Mouse (Mus musculus) lung, adult 2 months (tissue): ENCODE measurements at regions not wholly inside any gene's neighbourhood (a gene's known extent, or its start where the extent isn't known, plus 50 kb on each side); places are given as distances from the start of the nearest gene placed in this dataset.

ENCODE experiments used
- CTCF ChIP-seq: fragments of 200-500 bp; IDR thresholded peaks from 2 replicates; pipeline ENCODE4 v1.5.1; 2011; ENCODE audit warnings: mild to moderate bottlenecking, low read length, control low read depth; ENCODE audit not compliant: insufficient read depth
- POLR2A ChIP-seq: fragments of 200-500 bp; IDR thresholded peaks from 2 replicates; pipeline ENCODE4 v1.6.1; 2011; ENCODE audit warnings: low read depth, mild to moderate bottlenecking, control low read depth, low read length, borderline replicate concordance; ENCODE audit errors: extremely low read depth

GRCm38 (mm10) chr9:76659798-76660197, 92.9 kb upstream of the Fam83b start:
- TF ChIP-seq POLR2A: no peak
- TF ChIP-seq CTCF: no peak
